Mouse (Mus musculus) lung, embryonic 16.5 days (tissue): ENCODE data around the gene 1700001J03Rik. TPM values are rescaled to one million over a fixed set of nuclear protein-coding genes. Genes with fewer than 3 reads are reported as not detected.
"Not testable (repeated sequence)": the region's sequence is repeated elsewhere in the genome, so short reads cannot be mapped to it uniquely, and the experiment has no call there.

Experiments
- ATAC-seq: fragments of 200-750 bp; cut with Nextera tagmentation; 2 replicates; pipeline ENCODE4 v1.8.0; 2017; ENCODE audit warnings: low read depth, mild to moderate bottlenecking, moderate library complexity
- H3K27ac ChIP-seq: fragments of 300-500 bp; sonication (generic); 2 replicates; pipeline ENCODE4 v1.5.1; 2014; ENCODE audit warnings: mild to moderate bottlenecking, control low read depth, low read length
- H3K27me3 ChIP-seq: fragments of 300-500 bp; sonication (generic); 2 replicates; pipeline ENCODE4 v1.6.1; 2014; ENCODE audit warnings: low read depth, low read length, mixed read lengths; ENCODE audit not compliant: control insufficient read depth, insufficient read depth
- H3K36me3 ChIP-seq: fragments of 300-500 bp; sonication (generic); 2 replicates; pipeline ENCODE4 v1.6.1; 2014; ENCODE audit warnings: low read length; ENCODE audit not compliant: control insufficient read depth, insufficient read depth
- H3K4me1 ChIP-seq: fragments of 300-500 bp; sonication (generic); replicated peaks from 2 replicates; pipeline ENCODE4 v1.6.1; 2014; ENCODE audit warnings: low read length, mixed read lengths; ENCODE audit not compliant: control insufficient read depth, insufficient read depth
- H3K4me2 ChIP-seq: fragments of 300-500 bp; sonication (generic); 2 replicates; pipeline ENCODE4 v1.6.1; 2014; ENCODE audit warnings: low read depth, low read length, control low read depth
- H3K4me3 ChIP-seq: fragments of 300-500 bp; sonication (generic); 2 replicates; pipeline ENCODE4 v1.5.1; 2014; ENCODE audit warnings: mild to moderate bottlenecking, low read length, control low read depth
- H3K9ac ChIP-seq: fragments of 300-500 bp; sonication (generic); 2 replicates; pipeline ENCODE4 v1.6.1; 2014; ENCODE audit warnings: low read length, control low read depth
- H3K9me3 ChIP-seq: fragments of 300-500 bp; sonication (generic); 2 replicates; pipeline ENCODE4 v1.6.1; 2016; ENCODE audit warnings: low read length; ENCODE audit not compliant: control insufficient read depth
- WGBS: fragments of 180-500 bp; shearing (Covaris S2); extraction: QIAGEN DNeasy Blood & Tissue Kit; methylation state at CpG from one replicate; pipeline ENCODE4 v1.1.7; 2014; 5-methylcytosine and 5-hydroxymethylcytosine counted together
- polyA plus RNA-seq: library from polyadenylated mRNA; unstranded; fragments of >200 nt; fragmentation: Nextera tagmentation; extraction: Ambion mirVana; gene quantifications from 2 replicates; pipeline ENCODE4 v1.2.1, GENCODE M21; 2015

The 1700001J03Rik gene
- 0.34 TPM in 1 of 2 replicates, not detected in the other for polyA plus RNA-seq

DNA sequence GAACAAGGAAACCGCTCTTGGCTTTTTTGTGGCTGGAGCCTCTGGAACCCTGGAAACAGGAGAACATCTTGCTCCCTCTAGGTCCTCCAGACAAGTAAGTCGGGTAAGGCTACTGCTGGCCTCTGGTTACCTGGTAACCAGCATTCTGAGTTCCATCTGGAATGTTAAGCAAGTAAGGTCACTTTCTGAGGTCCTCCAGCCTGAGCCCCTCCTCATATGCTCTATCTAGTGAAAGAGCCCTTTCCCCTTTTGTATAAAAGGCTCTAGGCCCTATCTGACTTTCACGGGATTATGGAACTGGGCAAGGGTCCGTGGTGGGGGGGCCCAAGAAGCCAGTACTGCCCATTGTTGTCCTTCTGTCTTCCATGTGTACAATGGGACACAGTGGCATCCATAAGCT, at the start of gene 1700001J03Rik:
1700001J03Rik (minus strand) TSS at position 101 of the 400 bp plus-strand sequence.
- 63% methylated on average over 4 of the region's 4 CpGs for WGBS
- not testable (repeated sequence) for H3K4me2 ChIP-seq, H3K36me3 ChIP-seq, H3K9ac ChIP-seq, H3K27ac ChIP-seq, ATAC-seq, H3K4me3 ChIP-seq, H3K9me3 ChIP-seq, H3K27me3 ChIP-seq, H3K4me1 ChIP-seq

DNA sequence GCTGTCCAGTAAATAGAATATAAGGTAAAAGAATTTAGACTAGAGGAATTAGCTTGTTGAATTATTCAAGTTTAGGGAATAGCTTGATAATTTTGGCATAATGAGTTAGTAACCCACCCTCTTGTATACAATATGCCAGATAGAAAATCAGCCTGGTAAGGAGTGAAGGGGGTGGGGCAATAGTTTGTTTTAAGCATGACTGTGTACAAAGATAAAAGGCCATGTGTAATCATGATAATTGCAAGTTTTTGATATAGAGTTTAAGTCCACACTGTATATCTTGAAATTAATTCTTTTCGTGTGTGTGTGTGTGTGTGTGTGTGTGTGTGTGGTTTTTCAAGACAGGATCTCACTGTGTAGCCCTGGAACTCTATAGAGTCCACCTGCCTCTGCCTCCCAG, 49.2 kb upstream of the 1700001J03Rik start:
- H3K4me1 ChIP-seq, result peaks cover 10% of the 10 kb centered on the region
- H3K4me2 ChIP-seq, result no peak overlapping the region
- H3K9me3 ChIP-seq, result no peaks in the 10 kb centered on the region
- no peak overlapping the region for H3K27ac ChIP-seq
- 73% methylated on average over 1 of the region's 1 CpGs for WGBS
- H3K27me3 ChIP-seq, result no peaks in the 10 kb centered on the region
- no peak overlapping the region for H3K9ac ChIP-seq
- ATAC-seq, result no peak
- H3K36me3 ChIP-seq, result no peaks in the 10 kb centered on the region
- no peak overlapping the region for H3K4me3 ChIP-seq

DNA sequence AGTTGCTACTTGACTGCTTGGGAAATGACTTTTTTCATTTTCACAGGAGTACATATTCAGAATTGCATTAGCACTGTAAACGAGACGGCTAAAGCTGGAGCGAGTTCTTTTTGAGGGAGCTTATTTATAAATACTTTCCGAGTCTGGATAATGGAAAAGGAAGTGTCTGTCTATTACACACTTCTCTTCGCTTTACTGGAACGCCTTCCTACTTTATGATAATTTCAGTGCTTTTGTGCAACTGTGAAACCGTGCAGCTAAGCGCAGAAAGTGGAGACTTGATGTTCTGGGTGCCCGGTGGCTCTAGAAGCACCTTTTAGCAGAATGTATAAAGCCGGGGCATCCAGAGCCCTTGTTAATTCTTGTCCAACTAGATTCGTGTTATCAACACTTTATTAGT, 47.7 kb upstream of the 1700001J03Rik start:
- Histone ChIP-seq H3K9ac (peak overlapping the region; percentile 54), H3K36me3 (no peaks in the 10 kb centered on the region), H3K9me3 (no peaks in the 10 kb centered on the region), H3K4me3 (peak overlapping the region; percentile 79), H3K4me1 (peaks cover 10% of the 10 kb centered on the region), H3K27me3 (no peaks in the 10 kb centered on the region), H3K4me2 (peak overlapping the region; percentile 85), H3K27ac (no peak overlapping the region)
- 36% methylated on average over 11 of the region's 11 CpGs for WGBS
- no peak for ATAC-seq

DNA sequence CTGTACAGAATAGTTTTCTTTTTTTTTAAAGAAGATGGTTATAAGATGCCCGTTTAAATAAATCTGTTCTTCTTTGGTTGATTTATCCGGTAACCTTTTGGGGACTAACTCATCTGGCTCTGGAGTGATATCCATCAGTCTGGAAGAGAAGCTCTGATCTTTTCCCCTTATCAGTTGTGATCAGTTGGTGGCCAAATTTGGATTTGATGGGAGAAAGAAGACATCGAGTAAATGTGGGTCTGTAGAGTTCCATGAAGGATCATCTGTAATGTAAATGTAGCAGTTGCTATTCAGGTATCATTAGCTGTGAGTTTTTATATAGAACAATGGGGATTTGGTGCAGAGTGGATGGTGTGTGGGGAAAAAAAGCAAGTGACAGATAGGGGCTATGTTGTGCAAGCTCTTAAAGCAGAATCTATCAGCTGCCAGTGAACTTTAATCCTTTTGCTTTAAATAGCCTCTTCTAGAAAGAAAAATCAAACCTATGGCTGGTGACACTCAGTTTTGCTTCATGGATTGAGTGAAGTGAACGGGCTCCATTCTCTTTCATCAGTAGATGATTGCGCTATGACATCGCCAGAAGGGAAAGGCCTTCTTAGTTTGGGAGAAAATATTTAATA, 47.1 kb upstream of the 1700001J03Rik start:
- H3K27me3 ChIP-seq, result no peaks in the 10 kb centered on the region
- H3K4me3 ChIP-seq, result peak overlapping the region; percentile 79
- 22% methylated on average over 6 of the region's 6 CpGs for WGBS
- no peaks in the 10 kb centered on the region for H3K9me3 ChIP-seq
- peaks cover 10% of the 10 kb centered on the region for H3K4me1 ChIP-seq
- ATAC-seq, result no peak
- no peaks in the 10 kb centered on the region for H3K36me3 ChIP-seq
- H3K27ac ChIP-seq, result no peak overlapping the region
- peak overlapping the region; percentile 85 for H3K4me2 ChIP-seq
- peak overlapping the region; percentile 83 for H3K9ac ChIP-seq

DNA sequence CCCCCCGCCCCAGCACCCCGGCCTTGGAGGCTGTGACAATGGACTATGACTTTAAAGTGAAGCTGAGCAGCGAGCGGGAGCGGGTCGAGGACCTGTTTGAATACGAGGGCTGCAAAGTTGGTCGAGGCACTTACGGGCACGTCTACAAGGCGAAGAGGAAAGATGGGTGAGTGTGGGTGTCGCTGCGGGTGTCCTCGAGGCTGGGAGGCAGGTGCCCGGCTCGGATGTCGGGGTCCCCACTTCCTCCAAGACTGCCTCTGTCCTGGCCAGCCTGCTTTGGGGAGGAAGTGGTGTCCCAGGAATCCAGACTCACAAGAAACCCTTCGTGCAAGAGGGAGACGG, 46.5 kb upstream of the 1700001J03Rik start:
- Histone ChIP-seq H3K4me3 (peak overlapping the region; percentile 79), H3K4me2 (peak overlapping the region; percentile 85), H3K27me3 (no peaks in the 10 kb centered on the region), H3K36me3 (no peaks in the 10 kb centered on the region), H3K27ac (peak overlapping the region; percentile 99), H3K9me3 (no peaks in the 10 kb centered on the region), H3K9ac (peak overlapping the region; percentile 83), H3K4me1 (peaks cover 10% of the 10 kb centered on the region)
- under 1% methylated on average over 19 of the region's 19 CpGs for WGBS
- ATAC-seq, result peak; percentile 27

DNA sequence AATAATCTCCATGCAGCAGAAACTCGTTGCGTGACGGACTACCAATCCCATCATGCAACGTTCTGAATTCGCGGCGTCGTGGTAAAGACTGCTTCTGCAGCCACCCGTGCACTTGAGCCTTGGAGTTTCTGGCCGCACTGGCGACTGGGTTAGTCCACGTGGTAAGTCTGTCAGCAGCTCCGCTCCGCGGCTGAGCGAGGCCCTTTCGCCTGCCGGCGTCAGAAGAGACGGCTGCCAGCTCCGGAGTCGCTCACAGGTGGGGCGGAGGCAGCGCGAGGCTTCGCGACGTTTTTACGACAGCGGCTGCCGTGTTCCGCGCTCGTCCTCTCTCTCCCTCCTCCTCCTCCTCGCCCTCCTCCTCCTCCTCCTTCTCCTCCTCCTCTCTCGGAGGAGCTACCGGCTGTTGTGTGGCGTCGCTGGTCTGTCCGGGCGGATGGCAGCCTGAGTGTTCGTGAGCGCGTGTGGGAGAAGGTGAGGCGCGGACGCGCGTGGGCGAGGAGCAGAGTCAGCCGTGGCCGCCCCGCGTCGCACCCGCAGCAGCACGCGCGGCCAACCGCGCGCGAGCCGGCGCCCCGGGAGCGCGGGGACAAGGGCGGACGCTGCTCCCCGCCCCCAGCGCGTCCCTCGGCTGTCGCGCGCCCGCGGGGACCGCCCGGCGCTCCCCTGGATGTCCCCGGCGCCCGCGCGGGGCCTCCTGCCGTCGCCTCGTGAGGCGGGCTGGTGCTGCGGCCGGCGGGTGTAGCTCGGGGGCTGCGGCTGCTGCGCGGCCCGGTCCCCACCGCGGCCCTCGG, 46.0 kb upstream of the 1700001J03Rik start, which contains the start of gene Cdk8:
Cdk8 (plus strand) TSS at position 367 of the 791 bp plus-strand sequence.
- peak within 1 kb of the TSS; percentile 83 for H3K9ac ChIP-seq
- H3K9me3 ChIP-seq, result no peaks in the 10 kb centered on the region
- peak within 1 kb of the TSS; percentile 99 for H3K27ac ChIP-seq
- peaks cover 10% of the 10 kb centered on the region for H3K4me1 ChIP-seq
- peak; percentile 92 for ATAC-seq
- H3K4me3 ChIP-seq, result peak within 1 kb of the TSS; percentile 79
- H3K36me3 ChIP-seq, result no peaks in the 10 kb centered on the region
- H3K27me3 ChIP-seq, result no peaks in the 10 kb centered on the region
- WGBS, result under 1% methylated on average over 38 of the region's 102 CpGs
- peak within 1 kb of the TSS; percentile 85 for H3K4me2 ChIP-seq

DNA sequence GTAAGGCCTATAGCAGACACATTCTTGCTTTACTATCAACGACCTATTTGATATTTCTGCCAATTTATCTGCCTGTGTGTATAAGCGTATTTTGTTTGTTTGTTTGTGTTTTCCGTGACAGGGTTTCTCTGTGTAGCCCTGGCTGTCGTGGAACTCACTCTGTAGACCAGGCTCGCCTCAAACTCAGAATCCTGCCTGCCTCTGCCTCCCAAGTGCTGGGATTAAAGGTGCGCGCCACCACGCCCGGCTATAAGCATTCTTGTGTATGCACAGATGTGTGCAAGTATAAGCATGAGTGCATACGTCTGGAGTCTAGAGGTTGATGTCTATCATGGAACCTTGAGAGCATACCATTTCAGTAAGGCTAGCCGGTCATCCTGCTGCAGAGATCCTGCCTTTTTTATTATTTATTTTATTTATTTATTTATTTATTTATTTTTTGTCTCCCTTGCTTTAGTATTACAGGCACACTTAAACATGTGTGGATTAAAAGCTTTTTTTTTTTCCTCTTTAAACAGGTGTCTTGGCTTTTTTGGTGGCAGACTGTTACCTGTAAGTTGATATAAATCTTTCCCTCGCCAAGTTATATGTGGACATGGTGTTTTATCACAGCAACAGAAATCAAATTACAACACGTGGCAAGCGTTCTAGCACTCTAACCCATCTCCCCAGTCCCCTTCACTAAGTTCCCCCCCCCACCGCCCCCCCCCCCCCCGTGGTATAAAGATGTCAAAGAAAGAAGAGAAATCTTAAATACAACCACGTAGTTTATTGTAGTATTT, 45.0 kb upstream of the 1700001J03Rik start:
- 49% methylated on average over 17 of the region's 17 CpGs for WGBS
- no peaks in the 10 kb centered on the region for H3K9me3 ChIP-seq
- H3K36me3 ChIP-seq, result no peaks in the 10 kb centered on the region
- peak overlapping the region; percentile 79 for H3K4me3 ChIP-seq
- H3K27ac ChIP-seq, result peak overlapping the region; percentile 99
- H3K4me2 ChIP-seq, result peak overlapping the region; percentile 85
- peaks cover 10% of the 10 kb centered on the region for H3K4me1 ChIP-seq
- no peaks in the 10 kb centered on the region for H3K27me3 ChIP-seq
- peak overlapping the region; percentile 83 for H3K9ac ChIP-seq
- no peak for ATAC-seq

DNA sequence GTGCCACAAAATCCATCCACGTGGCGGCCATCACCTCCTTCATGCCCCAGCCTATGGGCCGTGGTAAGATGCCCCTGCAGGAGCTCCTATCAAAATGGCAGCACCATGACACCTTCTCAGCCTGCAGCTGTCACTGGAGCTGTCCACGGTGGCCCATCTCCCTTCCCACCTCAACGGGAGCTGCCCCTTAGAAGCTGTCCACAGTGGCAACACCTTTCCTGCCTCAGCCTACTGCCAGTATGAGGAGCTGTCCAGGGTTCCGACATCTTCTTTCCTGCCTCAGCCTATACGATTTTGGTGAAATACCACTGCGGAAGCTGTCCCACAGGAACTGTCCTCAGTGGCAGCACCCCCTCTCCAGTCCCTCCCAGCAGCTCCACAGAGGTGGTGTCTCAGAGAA, 42.4 kb upstream of the 1700001J03Rik start:
- no peak overlapping the region for H3K9ac ChIP-seq
- ATAC-seq, result no peak
- no peaks in the 10 kb centered on the region for H3K9me3 ChIP-seq
- no peak overlapping the region for H3K4me2 ChIP-seq
- peaks cover 5% of the 10 kb centered on the region for H3K4me1 ChIP-seq
- no peak overlapping the region for H3K4me3 ChIP-seq
- H3K27me3 ChIP-seq, result no peaks in the 10 kb centered on the region
- H3K27ac ChIP-seq, result no peak overlapping the region
- WGBS, result 81% methylated on average over 8 of the region's 8 CpGs
- H3K36me3 ChIP-seq, result no peaks in the 10 kb centered on the region

DNA sequence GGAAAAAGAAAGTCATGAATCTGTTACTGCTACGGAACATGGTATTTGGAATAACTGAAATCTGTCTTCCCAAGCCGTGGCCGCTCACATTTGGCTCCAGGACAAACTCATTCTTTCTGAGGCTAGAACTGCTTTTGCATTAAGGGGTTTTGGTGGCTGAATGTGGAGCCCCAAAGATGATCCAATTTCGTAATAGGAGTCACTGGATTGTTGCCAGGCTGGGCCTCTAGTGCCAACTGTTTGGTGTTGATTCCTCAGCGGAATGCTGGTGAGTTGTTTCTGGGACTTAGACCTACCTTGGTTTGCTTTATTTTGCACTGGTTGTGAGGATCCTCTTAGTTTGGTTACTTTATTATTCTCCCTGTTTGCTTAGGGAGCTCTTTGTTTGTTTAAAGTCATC, 38.7 kb upstream of the 1700001J03Rik start:
- Histone ChIP-seq H3K4me3 (no peak overlapping the region), H3K27me3 (no peaks in the 10 kb centered on the region), H3K4me1 (peaks cover 9% of the 10 kb centered on the region; the same call in 1 of the 2 replicates), H3K9ac (no peak overlapping the region), H3K27ac (no peak overlapping the region), H3K9me3 (no peaks in the 10 kb centered on the region), H3K4me2 (no peak overlapping the region), H3K36me3 (peaks cover 2% of the 10 kb centered on the region; the same call in 1 of the 2 replicates)
- ATAC-seq, result no peak
- WGBS, result 69% methylated on average over 5 of the region's 5 CpGs
